Mouse (Mus musculus) brain, embryonic 14.5 days (tissue): ENCODE measurements around the gene 1700023F06Rik. TPM values are rescaled to one million over a fixed set of nuclear protein-coding genes. Genes with fewer than 3 reads are reported as not detected.
"Not testable (repeated sequence)": the region's sequence is repeated elsewhere in the genome, so short reads cannot be mapped to it uniquely, and the experiment has no call there.

Experiments used
- DNase-seq: peaks from one replicate; pipeline ENCODE4 v3.0.0-alpha.2; 2011; ENCODE audit warnings: low read depth
- CTCF ChIP-seq: fragments of 200-500 bp; IDR thresholded peaks from 2 replicates; pipeline ENCODE4 v1.5.1; 2012; ENCODE audit warnings: inconsistent platforms, mild to moderate bottlenecking, moderate library complexity, borderline replicate concordance; ENCODE audit not compliant: insufficient read depth, insufficient read length; ENCODE audit errors: extremely low read depth
- POLR2A ChIP-seq: fragments of 200-500 bp; IDR thresholded peaks from 2 replicates; pipeline ENCODE4 v1.6.1; 2012; ENCODE audit warnings: mild to moderate bottlenecking, inconsistent platforms, borderline replicate concordance; ENCODE audit not compliant: poor library complexity, insufficient read depth, insufficient read length, severe bottlenecking; ENCODE audit errors: extremely low read depth
- polyA plus RNA-seq: library from polyadenylated mRNA; depleted of rRNA; stranded (reverse); fragments of >200 nt; gene quantifications from 2 replicates; pipeline ENCODE4 v1.2.3, GENCODE M21; 2012

The 1700023F06Rik gene
- polyA plus RNA-seq, 1 experiment: 1.7 TPM

GRCm38 (mm10) chr11:103240740-103241139 lies 32.4 kb upstream of the 1700023F06Rik start:
- TF ChIP-seq CTCF: no peak
- no peak for TF ChIP-seq POLR2A
- DNase-seq: no peak

GRCm38 (mm10) chr11:103237757-103238156 lies 29.4 kb upstream of the 1700023F06Rik start:
- TF ChIP-seq CTCF (no peak), POLR2A (no peak)

GRCm38 (mm10) chr11:103236903-103237302 lies 28.5 kb upstream of the 1700023F06Rik start:
- DNase-seq: no peak
- TF ChIP-seq CTCF (no peak), POLR2A (no peak)

More at GRCm38 (mm10) chr11:103237757-103238156, 29.4 kb upstream of the 1700023F06Rik start:
- no peak for DNase-seq

GRCm38 (mm10) chr11:103236431-103236830 lies 28.1 kb upstream of the 1700023F06Rik start:
- TF ChIP-seq POLR2A (no peak), CTCF (no peak)
- DNase-seq: no peak

- no peak for TF ChIP-seq CTCF
- TF ChIP-seq POLR2A: no peak
- no peak for DNase-seq
Observed at GRCm38 (mm10) chr11:103235702-103236101, 27.3 kb upstream of the 1700023F06Rik start.

GRCm38 (mm10) chr11:103234447-103234846 lies 26.1 kb upstream of the 1700023F06Rik start:
- TF ChIP-seq CTCF: no peak
- TF ChIP-seq POLR2A: no peak
- DNase-seq: no peak

- peak; percentile 90 for TF ChIP-seq CTCF
- no peak for TF ChIP-seq POLR2A
- DNase-seq: peak; percentile 80
Observed at GRCm38 (mm10) chr11:103232966-103233365, 24.6 kb upstream of the 1700023F06Rik start.

GRCm38 (mm10) chr11:103231367-103231766 lies 23.0 kb upstream of the 1700023F06Rik start:
- DNase-seq: no peak
- TF ChIP-seq CTCF (no peak), POLR2A (no peak)

- DNase-seq: no peak
Observed at GRCm38 (mm10) chr11:103230626-103231025, 22.3 kb upstream of the 1700023F06Rik start.

GRCm38 (mm10) chr11:103229608-103230007 lies 21.2 kb upstream of the 1700023F06Rik start:
- TF ChIP-seq CTCF: no peak
- no peak for TF ChIP-seq POLR2A
- no peak for DNase-seq

More at GRCm38 (mm10) chr11:103230626-103231025, 22.3 kb upstream of the 1700023F06Rik start:
- no peak for TF ChIP-seq CTCF
- no peak for TF ChIP-seq POLR2A

- no peak for DNase-seq
- TF ChIP-seq POLR2A: no peak
- no peak for TF ChIP-seq CTCF
Observed at GRCm38 (mm10) chr11:103223951-103224456, 15.6 kb upstream of the 1700023F06Rik start.

- DNase-seq: no peak
- no peak for TF ChIP-seq CTCF
- no peak for TF ChIP-seq POLR2A
Observed at GRCm38 (mm10) chr11:103223444-103223843, 15.1 kb upstream of the 1700023F06Rik start.

- DNase-seq: not testable (repeated sequence)
Observed at GRCm38 (mm10) chr11:103222718-103223117, 14.4 kb upstream of the 1700023F06Rik start.

GRCm38 (mm10) chr11:103221437-103221836 lies 13.1 kb upstream of the 1700023F06Rik start:
- no peak for TF ChIP-seq CTCF
- no peak for TF ChIP-seq POLR2A
- no peak for DNase-seq
